Mouse (Mus musculus): ENCODE measurements around the gene Tex14. TPM values are rescaled to one million over a fixed set of nuclear protein-coding genes. Genes with fewer than 3 reads are reported as not detected.

Tex14 gene
- polyA plus RNA-seq, 1 experiment = 0.55 TPM

- Histone ChIP-seq H3K4me1 (replicated peaks; ENCODE audit: control insufficient read depth, insufficient read depth, low read length) (no peaks in the 10 kb centered on the region), H3K27ac (ENCODE audit: control insufficient read depth, insufficient read depth, low read length) (no peak overlapping the region), H3K36me3 (ENCODE audit: control insufficient read depth, insufficient read depth, low read length) (no peaks in the 10 kb centered on the region), H3K4me3 (ENCODE audit: control insufficient read depth, insufficient read depth, low read length) (no peak overlapping the region), H3K27me3 (ENCODE audit: control insufficient read depth, insufficient read depth, low read length) (no peaks in the 10 kb centered on the region)
- WGBS = 81% methylated on average over 3 of the region's 3 CpGs
- DNase-seq = no peak
- TF ChIP-seq CTCF (IDR thresholded peaks at IDR 0.05; ENCODE audit: borderline replicate concordance, control insufficient read depth, extremely low read depth, insufficient read depth, low read length, poor library complexity) (no peak), POLR2A (IDR thresholded peaks at IDR 0.05; ENCODE audit: control insufficient read depth, extremely low read depth, insufficient read depth, low read length, poor library complexity) (no peak)
Measured at GRCm38 (mm10) chr11:87483796-87484326, 79.0 kb downstream of the Tex14 start.

- no peaks in the 10 kb centered on the region for H3K4me1 ChIP-seq (replicated peaks; ENCODE audit: control insufficient read depth, insufficient read depth, low read length)
- H3K36me3 ChIP-seq (ENCODE audit: control insufficient read depth, insufficient read depth, low read length) = no peaks in the 10 kb centered on the region
- DNase-seq = no peak
- 95% methylated on average over 3 of the region's 3 CpGs for WGBS
- TF ChIP-seq POLR2A (IDR thresholded peaks at IDR 0.05; ENCODE audit: control insufficient read depth, extremely low read depth, insufficient read depth, low read length, poor library complexity) (no peak), CTCF (IDR thresholded peaks at IDR 0.05; ENCODE audit: borderline replicate concordance, control insufficient read depth, extremely low read depth, insufficient read depth, low read length, poor library complexity) (no peak)
- H3K4me3 ChIP-seq (ENCODE audit: control insufficient read depth, insufficient read depth, low read length) = no peak overlapping the region
- H3K27me3 ChIP-seq (ENCODE audit: control insufficient read depth, insufficient read depth, low read length) = no peaks in the 10 kb centered on the region
- no peak overlapping the region for H3K27ac ChIP-seq (ENCODE audit: control insufficient read depth, insufficient read depth, low read length)
Measured at GRCm38 (mm10) chr11:87488948-87489347, 84.1 kb downstream of the Tex14 start.

- DNase-seq = no peak
- Histone ChIP-seq H3K4me1 (replicated peaks; ENCODE audit: control insufficient read depth, insufficient read depth, low read length) (no peaks in the 10 kb centered on the region), H3K4me3 (ENCODE audit: control insufficient read depth, insufficient read depth, low read length) (no peak overlapping the region), H3K27ac (ENCODE audit: control insufficient read depth, insufficient read depth, low read length) (no peak overlapping the region), H3K36me3 (ENCODE audit: control insufficient read depth, insufficient read depth, low read length) (no peaks in the 10 kb centered on the region), H3K27me3 (ENCODE audit: control insufficient read depth, insufficient read depth, low read length) (no peaks in the 10 kb centered on the region)
- WGBS = 64% methylated on average over 5 of the region's 5 CpGs
- TF ChIP-seq CTCF (IDR thresholded peaks at IDR 0.05; ENCODE audit: borderline replicate concordance, control insufficient read depth, extremely low read depth, insufficient read depth, low read length, poor library complexity) (no peak), POLR2A (IDR thresholded peaks at IDR 0.05; ENCODE audit: control insufficient read depth, extremely low read depth, insufficient read depth, low read length, poor library complexity) (no peak)
Measured at GRCm38 (mm10) chr11:87504690-87505214, 99.9 kb downstream of the Tex14 start.

- Histone ChIP-seq H3K4me3 (ENCODE audit: control insufficient read depth, insufficient read depth, low read length) (no peak overlapping the region), H3K4me1 (replicated peaks; ENCODE audit: control insufficient read depth, insufficient read depth, low read length) (no peaks in the 10 kb centered on the region), H3K27me3 (ENCODE audit: control insufficient read depth, insufficient read depth, low read length) (no peaks in the 10 kb centered on the region), H3K27ac (ENCODE audit: control insufficient read depth, insufficient read depth, low read length) (no peak overlapping the region), H3K36me3 (ENCODE audit: control insufficient read depth, insufficient read depth, low read length) (no peaks in the 10 kb centered on the region)
- TF ChIP-seq POLR2A (IDR thresholded peaks at IDR 0.05; ENCODE audit: control insufficient read depth, extremely low read depth, insufficient read depth, low read length, poor library complexity) (no peak), CTCF (IDR thresholded peaks at IDR 0.05; ENCODE audit: borderline replicate concordance, control insufficient read depth, extremely low read depth, insufficient read depth, low read length, poor library complexity) (no peak)
- 91% methylated on average over 3 of the region's 3 CpGs for WGBS
- no peak for DNase-seq
Measured at GRCm38 (mm10) chr11:87506502-87506901, 101.6 kb downstream of the Tex14 start.

- DNase-seq = no peak
- TF ChIP-seq POLR2A (IDR thresholded peaks at IDR 0.05; ENCODE audit: control insufficient read depth, extremely low read depth, insufficient read depth, low read length, poor library complexity) (no peak), CTCF (IDR thresholded peaks at IDR 0.05; ENCODE audit: borderline replicate concordance, control insufficient read depth, extremely low read depth, insufficient read depth, low read length, poor library complexity) (no peak)
- Histone ChIP-seq H3K4me1 (replicated peaks; ENCODE audit: control insufficient read depth, insufficient read depth, low read length) (no peaks in the 10 kb centered on the region), H3K27me3 (ENCODE audit: control insufficient read depth, insufficient read depth, low read length) (no peaks in the 10 kb centered on the region), H3K36me3 (ENCODE audit: control insufficient read depth, insufficient read depth, low read length) (no peaks in the 10 kb centered on the region), H3K27ac (ENCODE audit: control insufficient read depth, insufficient read depth, low read length) (no peak overlapping the region), H3K4me3 (ENCODE audit: control insufficient read depth, insufficient read depth, low read length) (no peak overlapping the region)
Measured at GRCm38 (mm10) chr11:87507043-87507442, 102.2 kb downstream of the Tex14 start.

GRCm38 (mm10) chr11:87519260-87519659, 114.4 kb downstream of the Tex14 start:
- Histone ChIP-seq H3K27me3 (ENCODE audit: control insufficient read depth, insufficient read depth, low read length) (no peaks in the 10 kb centered on the region), H3K36me3 (ENCODE audit: control insufficient read depth, insufficient read depth, low read length) (no peaks in the 10 kb centered on the region), H3K4me3 (ENCODE audit: control insufficient read depth, insufficient read depth, low read length) (no peak overlapping the region), H3K4me1 (replicated peaks; ENCODE audit: control insufficient read depth, insufficient read depth, low read length) (no peaks in the 10 kb centered on the region; the same call in 1 of the 2 replicates), H3K27ac (ENCODE audit: control insufficient read depth, insufficient read depth, low read length) (no peak overlapping the region)
- peak; percentile 43 for DNase-seq
- WGBS = 17% methylated on average over 2 of the region's 2 CpGs
- TF ChIP-seq POLR2A (IDR thresholded peaks at IDR 0.05; ENCODE audit: control insufficient read depth, extremely low read depth, insufficient read depth, low read length, poor library complexity) (no peak), CTCF (IDR thresholded peaks at IDR 0.05; ENCODE audit: borderline replicate concordance, control insufficient read depth, extremely low read depth, insufficient read depth, low read length, poor library complexity) (no peak)

- Histone ChIP-seq H3K27ac (ENCODE audit: control insufficient read depth, insufficient read depth, low read length) (no peak overlapping the region), H3K36me3 (ENCODE audit: control insufficient read depth, insufficient read depth, low read length) (no peaks in the 10 kb centered on the region), H3K4me1 (replicated peaks; ENCODE audit: control insufficient read depth, insufficient read depth, low read length) (no peaks in the 10 kb centered on the region; the same call in 1 of the 2 replicates), H3K27me3 (ENCODE audit: control insufficient read depth, insufficient read depth, low read length) (no peaks in the 10 kb centered on the region), H3K4me3 (ENCODE audit: control insufficient read depth, insufficient read depth, low read length) (no peak overlapping the region)
- TF ChIP-seq CTCF (IDR thresholded peaks at IDR 0.05; ENCODE audit: borderline replicate concordance, control insufficient read depth, extremely low read depth, insufficient read depth, low read length, poor library complexity) = no peak
- TF ChIP-seq POLR2A (IDR thresholded peaks at IDR 0.05; ENCODE audit: control insufficient read depth, extremely low read depth, insufficient read depth, low read length, poor library complexity) = no peak
- no peak for DNase-seq
- 77% methylated on average over 5 of the region's 5 CpGs for WGBS
Measured at GRCm38 (mm10) chr11:87523466-87523865, 118.6 kb downstream of the Tex14 start.

All from thymus, adult 2 months (tissue).